Mouse (Mus musculus): ENCODE measurements at regions not wholly inside any gene's neighbourhood (a gene's known extent, or its start where the extent isn't known, plus 50 kb on each side); places are given as distances from the start of the nearest gene placed in this dataset.

GRCm38 (mm10) chr11:38069635-38070034 is 833.9 kb upstream of the Tenm2 start:
- Histone ChIP-seq H3K9me3 (replicated peaks; ENCODE audit: control insufficient read depth, low read length) (no peaks in the 10 kb centered on the region), H3K9ac (ENCODE audit: low read depth, low read length) (no peak overlapping the region), H3K27ac (ENCODE audit: low read depth, low read length) (no peak overlapping the region), H3K36me3 (ENCODE audit: control insufficient read depth, insufficient read depth, low read length) (no peaks in the 10 kb centered on the region), H3K4me2 (no peak overlapping the region), H3K27me3 (ENCODE audit: control insufficient read depth, insufficient read depth, low read length) (no peaks in the 10 kb centered on the region), H3K4me3 (ENCODE audit: low read depth, low read length) (no peak overlapping the region), H3K4me1 (ENCODE audit: control insufficient read depth, insufficient read depth, low read length) (no peaks in the 10 kb centered on the region)
- WGBS (ENCODE audit: insufficient replicate concordance) = 62% methylated on average over 4 of the region's 4 CpGs
- no peak for ATAC-seq (replicated peaks; ENCODE audit: insufficient number of reproducible peaks, low FRiP score, low TSS enrichment)

- ATAC-seq (replicated peaks; ENCODE audit: insufficient number of reproducible peaks, low FRiP score, low TSS enrichment) = no peak
- Histone ChIP-seq H3K9me3 (replicated peaks; ENCODE audit: control insufficient read depth, low read length) (no peaks in the 10 kb centered on the region), H3K27ac (ENCODE audit: low read depth, low read length) (no peak overlapping the region), H3K4me3 (ENCODE audit: low read depth, low read length) (no peak overlapping the region), H3K4me1 (ENCODE audit: control insufficient read depth, insufficient read depth, low read length) (no peaks in the 10 kb centered on the region), H3K36me3 (ENCODE audit: control insufficient read depth, insufficient read depth, low read length) (no peaks in the 10 kb centered on the region), H3K9ac (ENCODE audit: low read depth, low read length) (no peak overlapping the region), H3K4me2 (no peak overlapping the region), H3K27me3 (ENCODE audit: control insufficient read depth, insufficient read depth, low read length) (no peaks in the 10 kb centered on the region)
- 47% methylated on average over 1 of the region's 1 CpGs for WGBS (ENCODE audit: insufficient replicate concordance)
These were observed 831.9 kb upstream of the Tenm2 start for GRCm38 (mm10) chr11:38067682-38068081.

- H3K4me1 ChIP-seq (ENCODE audit: control insufficient read depth, insufficient read depth, low read length) = no peaks in the 10 kb centered on the region
- no peak overlapping the region for H3K27ac ChIP-seq (ENCODE audit: low read depth, low read length)
- no peak for ATAC-seq (replicated peaks; ENCODE audit: insufficient number of reproducible peaks, low FRiP score, low TSS enrichment)
- no peaks in the 10 kb centered on the region for H3K36me3 ChIP-seq (ENCODE audit: control insufficient read depth, insufficient read depth, low read length)
- H3K9me3 ChIP-seq (replicated peaks; ENCODE audit: control insufficient read depth, low read length) = no peaks in the 10 kb centered on the region
- no peak overlapping the region for H3K4me2 ChIP-seq
- no peak overlapping the region for H3K9ac ChIP-seq (ENCODE audit: low read depth, low read length)
- no peaks in the 10 kb centered on the region for H3K27me3 ChIP-seq (ENCODE audit: control insufficient read depth, insufficient read depth, low read length)
- 68% methylated on average over 5 of the region's 5 CpGs for WGBS (ENCODE audit: insufficient replicate concordance)
- no peak overlapping the region for H3K4me3 ChIP-seq (ENCODE audit: low read depth, low read length)
These were observed 830.3 kb upstream of the Tenm2 start for GRCm38 (mm10) chr11:38066091-38066490.

- WGBS (ENCODE audit: insufficient replicate concordance) = 32% methylated on average over 2 of the region's 2 CpGs
- Histone ChIP-seq H3K4me3 (ENCODE audit: low read depth, low read length) (no peak overlapping the region), H3K4me1 (ENCODE audit: control insufficient read depth, insufficient read depth, low read length) (no peaks in the 10 kb centered on the region), H3K9me3 (replicated peaks; ENCODE audit: control insufficient read depth, low read length) (no peaks in the 10 kb centered on the region), H3K36me3 (ENCODE audit: control insufficient read depth, insufficient read depth, low read length) (no peaks in the 10 kb centered on the region), H3K9ac (ENCODE audit: low read depth, low read length) (no peak overlapping the region), H3K27me3 (ENCODE audit: control insufficient read depth, insufficient read depth, low read length) (no peaks in the 10 kb centered on the region), H3K27ac (ENCODE audit: low read depth, low read length) (no peak overlapping the region), H3K4me2 (no peak overlapping the region)
- ATAC-seq (replicated peaks; ENCODE audit: insufficient number of reproducible peaks, low FRiP score, low TSS enrichment) = peak; percentile 52; the same call in 1 of the 2 replicates
These were observed 824.3 kb upstream of the Tenm2 start for GRCm38 (mm10) chr11:38060105-38060504.

GRCm38 (mm10) chr11:38058896-38059295 is 823.1 kb upstream of the Tenm2 start:
- no peak for ATAC-seq (replicated peaks; ENCODE audit: insufficient number of reproducible peaks, low FRiP score, low TSS enrichment)
- Histone ChIP-seq H3K27me3 (ENCODE audit: control insufficient read depth, insufficient read depth, low read length) (no peaks in the 10 kb centered on the region), H3K9me3 (replicated peaks; ENCODE audit: control insufficient read depth, low read length) (no peaks in the 10 kb centered on the region), H3K9ac (ENCODE audit: low read depth, low read length) (no peak overlapping the region), H3K27ac (ENCODE audit: low read depth, low read length) (no peak overlapping the region), H3K4me1 (ENCODE audit: control insufficient read depth, insufficient read depth, low read length) (no peaks in the 10 kb centered on the region), H3K4me3 (ENCODE audit: low read depth, low read length) (no peak overlapping the region), H3K4me2 (no peak overlapping the region), H3K36me3 (ENCODE audit: control insufficient read depth, insufficient read depth, low read length) (no peaks in the 10 kb centered on the region)
- 47% methylated on average over 2 of the region's 2 CpGs for WGBS (ENCODE audit: insufficient replicate concordance)

- no peak overlapping the region for H3K4me2 ChIP-seq
- H3K9ac ChIP-seq (ENCODE audit: low read depth, low read length) = no peak overlapping the region
- WGBS (ENCODE audit: insufficient replicate concordance) = 74% methylated on average over 2 of the region's 2 CpGs
- H3K27ac ChIP-seq (ENCODE audit: low read depth, low read length) = no peak overlapping the region
- no peaks in the 10 kb centered on the region for H3K9me3 ChIP-seq (replicated peaks; ENCODE audit: control insufficient read depth, low read length)
- ATAC-seq (replicated peaks; ENCODE audit: insufficient number of reproducible peaks, low FRiP score, low TSS enrichment) = no peak
- no peaks in the 10 kb centered on the region for H3K4me1 ChIP-seq (ENCODE audit: control insufficient read depth, insufficient read depth, low read length)
- H3K36me3 ChIP-seq (ENCODE audit: control insufficient read depth, insufficient read depth, low read length) = no peaks in the 10 kb centered on the region
- no peak overlapping the region for H3K4me3 ChIP-seq (ENCODE audit: low read depth, low read length)
- no peaks in the 10 kb centered on the region for H3K27me3 ChIP-seq (ENCODE audit: control insufficient read depth, insufficient read depth, low read length)
These were observed 800.8 kb upstream of the Tenm2 start for GRCm38 (mm10) chr11:38036582-38036981.

- H3K27ac ChIP-seq (ENCODE audit: low read depth, low read length) = no peak overlapping the region
- 78% methylated on average over 2 of the region's 2 CpGs for WGBS (ENCODE audit: insufficient replicate concordance)
- no peak overlapping the region for H3K9ac ChIP-seq (ENCODE audit: low read depth, low read length)
- no peaks in the 10 kb centered on the region for H3K36me3 ChIP-seq (ENCODE audit: control insufficient read depth, insufficient read depth, low read length)
- H3K4me3 ChIP-seq (ENCODE audit: low read depth, low read length) = no peak overlapping the region
- H3K27me3 ChIP-seq (ENCODE audit: control insufficient read depth, insufficient read depth, low read length) = no peaks in the 10 kb centered on the region
- ATAC-seq (replicated peaks; ENCODE audit: insufficient number of reproducible peaks, low FRiP score, low TSS enrichment) = no peak
- H3K9me3 ChIP-seq (replicated peaks; ENCODE audit: control insufficient read depth, low read length) = no peaks in the 10 kb centered on the region
- H3K4me1 ChIP-seq (ENCODE audit: control insufficient read depth, insufficient read depth, low read length) = no peaks in the 10 kb centered on the region
- H3K4me2 ChIP-seq = no peak overlapping the region
These were observed 798.9 kb upstream of the Tenm2 start for GRCm38 (mm10) chr11:38034526-38035286.

- Histone ChIP-seq H3K27ac (ENCODE audit: low read depth, low read length) (no peak overlapping the region), H3K9ac (ENCODE audit: low read depth, low read length) (no peak overlapping the region), H3K9me3 (replicated peaks; ENCODE audit: control insufficient read depth, low read length) (no peaks in the 10 kb centered on the region), H3K27me3 (ENCODE audit: control insufficient read depth, insufficient read depth, low read length) (no peaks in the 10 kb centered on the region), H3K4me1 (ENCODE audit: control insufficient read depth, insufficient read depth, low read length) (no peaks in the 10 kb centered on the region), H3K36me3 (ENCODE audit: control insufficient read depth, insufficient read depth, low read length) (no peaks in the 10 kb centered on the region), H3K4me3 (ENCODE audit: low read depth, low read length) (no peak overlapping the region), H3K4me2 (no peak overlapping the region)
- no peak for ATAC-seq (replicated peaks; ENCODE audit: insufficient number of reproducible peaks, low FRiP score, low TSS enrichment)
These were observed 785.9 kb upstream of the Tenm2 start for GRCm38 (mm10) chr11:38021704-38022103.

- H3K9me3 ChIP-seq (replicated peaks; ENCODE audit: control insufficient read depth, low read length) = no peaks in the 10 kb centered on the region
- ATAC-seq (replicated peaks; ENCODE audit: insufficient number of reproducible peaks, low FRiP score, low TSS enrichment) = no peak
- no peaks in the 10 kb centered on the region for H3K36me3 ChIP-seq (ENCODE audit: control insufficient read depth, insufficient read depth, low read length)
- H3K9ac ChIP-seq (ENCODE audit: low read depth, low read length) = no peak overlapping the region
- 71% methylated on average over 2 of the region's 2 CpGs for WGBS (ENCODE audit: insufficient replicate concordance)
- no peak overlapping the region for H3K27ac ChIP-seq (ENCODE audit: low read depth, low read length)
- H3K27me3 ChIP-seq (ENCODE audit: control insufficient read depth, insufficient read depth, low read length) = no peaks in the 10 kb centered on the region
- H3K4me1 ChIP-seq (ENCODE audit: control insufficient read depth, insufficient read depth, low read length) = no peaks in the 10 kb centered on the region
- H3K4me3 ChIP-seq (ENCODE audit: low read depth, low read length) = no peak overlapping the region
- no peak overlapping the region for H3K4me2 ChIP-seq
These were observed 742.4 kb upstream of the Tenm2 start for GRCm38 (mm10) chr11:37978131-37978530.
